Mouse (Mus musculus): ENCODE results near the gene Tdrd3. TPM values are rescaled to one million over a fixed set of nuclear protein-coding genes. Genes with fewer than 3 reads are reported as not detected.
A peak's percentile ranks its signal among the peaks of the same experiment; 100 is the strongest.

Tdrd3 gene
- polyA plus RNA-seq, 1 experiment: 4.9 TPM

DNA sequence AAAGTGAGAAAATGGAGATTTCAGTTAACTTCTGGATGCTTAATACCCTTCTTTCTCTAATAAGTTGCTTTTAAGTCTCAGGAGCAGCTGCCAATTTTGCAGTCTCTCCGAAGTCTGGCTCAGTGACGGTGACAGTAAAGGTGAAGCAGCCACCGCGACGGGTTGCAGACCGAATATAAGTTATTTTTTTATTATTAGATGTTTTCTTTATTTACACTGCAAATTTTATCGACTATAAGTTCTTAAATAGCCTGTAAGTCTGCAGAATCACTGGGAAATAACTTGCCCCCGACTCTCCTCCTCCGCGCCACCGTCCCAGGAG, 992 bp upstream of the Tdrd3 start:
- Histone ChIP-seq H3K27ac (ENCODE audit: insufficient read depth, low read depth, low read length) (0 out of 2 replicates have a peak overlapping the region, but pooled peaks have one; percentile 41), H3K27me3 (replicated peaks; ENCODE audit: control insufficient read depth, insufficient read depth, low read length) (no peaks in the 10 kb centered on the region), H3K4me1 (ENCODE audit: control insufficient read depth, insufficient read depth, low read length) (no peaks in the 10 kb centered on the region; the same call in 1 of the 2 replicates), H3K36me3 (ENCODE audit: control insufficient read depth, insufficient read depth, low read length) (no peaks in the 10 kb centered on the region), H3K4me3 (ENCODE audit: insufficient read depth, low read depth, low read length) (peak overlapping the region; percentile 32)
- no peak for DNase-seq
- TF ChIP-seq POLR2A (IDR thresholded peaks at IDR 0.05; ENCODE audit: low read depth, low read length): no peak
- TF ChIP-seq CTCF (conservative IDR thresholded peaks at IDR 0.05; ENCODE audit: insufficient read depth, insufficient read length, low read depth, low read length): no peak
- under 1% methylated on average over 11 of the region's 11 CpGs for WGBS

DNA sequence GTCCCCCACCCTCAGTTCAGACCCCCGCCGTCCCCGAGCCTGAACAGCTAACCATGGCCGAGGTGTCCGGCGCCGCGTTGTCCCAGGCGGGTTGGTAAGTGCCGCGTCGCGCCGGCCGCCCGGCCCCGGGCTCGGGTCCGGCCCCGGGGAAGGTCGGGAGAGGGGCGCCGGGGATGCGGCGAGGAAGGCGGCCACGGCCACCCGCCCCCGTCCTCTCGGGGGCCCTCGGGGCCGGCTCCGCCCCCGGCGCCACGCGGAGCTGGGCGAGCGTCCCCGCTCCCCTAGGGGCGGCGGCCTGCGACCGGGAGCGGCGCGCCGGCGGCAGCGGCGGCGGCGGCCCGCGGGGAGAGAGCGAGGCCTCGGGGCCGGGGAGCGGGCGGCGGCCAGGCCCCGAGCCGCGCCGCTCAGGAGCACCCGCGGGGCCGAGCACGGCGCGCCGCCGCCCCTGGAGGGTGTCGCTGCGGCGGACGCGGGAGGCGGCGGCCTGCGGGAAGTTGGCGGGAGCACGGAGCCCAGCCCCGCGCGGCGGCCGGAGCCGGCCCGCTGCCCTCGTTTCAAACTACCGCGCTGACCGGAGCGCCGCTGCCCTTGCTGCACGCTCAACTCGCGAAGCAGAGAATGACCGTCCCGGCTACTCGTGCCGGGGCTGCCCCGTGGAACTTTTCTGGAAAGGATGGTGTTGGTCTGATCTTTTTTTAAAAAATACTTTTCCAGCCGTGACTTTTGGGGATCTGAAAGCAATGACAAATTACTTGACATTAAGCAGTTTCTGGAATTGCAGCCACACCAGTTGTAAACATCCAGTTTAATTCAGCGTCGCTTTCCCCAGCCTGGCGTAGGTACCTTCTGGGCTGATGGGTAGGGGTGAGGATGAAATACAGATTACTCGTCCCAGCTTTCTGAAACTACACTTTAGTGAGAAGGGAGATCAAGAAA, 584 bp downstream of the Tdrd3 start:
- peak; percentile 63 for DNase-seq
- Histone ChIP-seq H3K27me3 (replicated peaks; ENCODE audit: control insufficient read depth, insufficient read depth, low read length) (no peaks in the 10 kb centered on the region), H3K36me3 (ENCODE audit: control insufficient read depth, insufficient read depth, low read length) (no peaks in the 10 kb centered on the region), H3K4me1 (ENCODE audit: control insufficient read depth, insufficient read depth, low read length) (peaks cover under 1% of the 10 kb centered on the region; the same call in 1 of the 2 replicates), H3K4me3 (ENCODE audit: insufficient read depth, low read depth, low read length) (peak overlapping the region; percentile 82), H3K27ac (ENCODE audit: insufficient read depth, low read depth, low read length) (peak overlapping the region; percentile 99)
- WGBS: 1% methylated on average over 106 of the region's 109 CpGs
- no peak for TF ChIP-seq POLR2A (IDR thresholded peaks at IDR 0.05; ENCODE audit: low read depth, low read length)
- TF ChIP-seq CTCF (conservative IDR thresholded peaks at IDR 0.05; ENCODE audit: insufficient read depth, insufficient read length, low read depth, low read length): no peak

- Histone ChIP-seq H3K4me1 (ENCODE audit: control insufficient read depth, insufficient read depth, low read length) (peaks cover 5% of the 10 kb centered on the region; the same call in 1 of the 2 replicates), H3K36me3 (ENCODE audit: control insufficient read depth, insufficient read depth, low read length) (no peaks in the 10 kb centered on the region), H3K4me3 (ENCODE audit: insufficient read depth, low read depth, low read length) (peak overlapping the region; percentile 82), H3K27ac (ENCODE audit: insufficient read depth, low read depth, low read length) (peak overlapping the region; percentile 87), H3K27me3 (replicated peaks; ENCODE audit: control insufficient read depth, insufficient read depth, low read length) (no peaks in the 10 kb centered on the region)
- DNase-seq: peak; percentile 39
- WGBS: under 1% methylated on average over 3 of the region's 3 CpGs
- TF ChIP-seq POLR2A (IDR thresholded peaks at IDR 0.05; ENCODE audit: low read depth, low read length) (no peak), CTCF (conservative IDR thresholded peaks at IDR 0.05; ENCODE audit: insufficient read depth, insufficient read length, low read depth, low read length) (no peak)
Observed at GRCm38 (mm10) chr14:87417691-87418070, 1.2 kb downstream of the Tdrd3 start.

DNA sequence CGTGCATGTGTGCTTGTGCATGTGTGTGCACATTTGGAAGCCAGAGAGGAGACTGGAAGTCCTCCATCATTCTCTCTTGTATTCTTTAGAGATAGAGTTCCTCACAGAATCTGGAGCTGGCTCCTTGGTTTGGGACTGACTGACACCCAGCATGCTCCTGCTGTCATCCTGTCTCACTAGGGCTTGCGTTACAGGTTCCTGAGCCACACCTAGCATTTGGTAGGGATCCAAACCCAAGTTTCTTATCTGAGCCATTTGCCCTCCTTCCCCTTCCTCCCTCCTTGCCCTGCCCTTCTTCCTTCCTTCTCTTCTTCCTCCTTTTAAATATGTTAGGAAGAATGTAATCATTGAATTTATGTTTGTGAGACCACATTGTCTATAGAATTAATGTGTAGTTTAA, 3.3 kb downstream of the Tdrd3 start:
- H3K4me3 ChIP-seq (ENCODE audit: insufficient read depth, low read depth, low read length): no peak overlapping the region
- DNase-seq: no peak
- H3K4me1 ChIP-seq (ENCODE audit: control insufficient read depth, insufficient read depth, low read length): peaks cover 5% of the 10 kb centered on the region; the same call in 1 of the 2 replicates
- H3K27me3 ChIP-seq (replicated peaks; ENCODE audit: control insufficient read depth, insufficient read depth, low read length): no peaks in the 10 kb centered on the region
- H3K36me3 ChIP-seq (ENCODE audit: control insufficient read depth, insufficient read depth, low read length): no peaks in the 10 kb centered on the region
- H3K27ac ChIP-seq (ENCODE audit: insufficient read depth, low read depth, low read length): no peak overlapping the region
- TF ChIP-seq CTCF (conservative IDR thresholded peaks at IDR 0.05; ENCODE audit: insufficient read depth, insufficient read length, low read depth, low read length) (no peak), POLR2A (IDR thresholded peaks at IDR 0.05; ENCODE audit: low read depth, low read length) (no peak)
- 72% methylated on average over 2 of the region's 2 CpGs for WGBS

DNA sequence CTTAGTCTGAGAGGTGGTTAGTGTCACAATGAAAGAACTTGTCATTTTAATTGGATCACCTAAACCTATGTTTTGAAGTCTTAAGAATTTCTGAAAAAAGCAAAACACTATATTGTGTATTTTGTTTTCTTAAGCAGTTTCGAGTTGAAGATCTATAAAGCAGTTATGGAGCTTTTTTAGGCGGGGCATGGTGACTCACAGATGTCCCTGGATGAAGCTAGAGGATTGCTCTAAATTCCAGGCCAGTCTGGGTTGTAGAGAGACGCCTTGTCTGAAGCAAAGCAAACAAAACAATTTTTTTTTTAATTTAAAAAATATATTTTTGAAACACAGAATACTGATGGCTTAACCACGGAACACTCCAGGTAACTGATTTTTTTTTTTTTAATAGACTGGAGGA, 4.1 kb downstream of the Tdrd3 start:
- Histone ChIP-seq H3K4me3 (ENCODE audit: insufficient read depth, low read depth, low read length) (no peak overlapping the region), H3K4me1 (ENCODE audit: control insufficient read depth, insufficient read depth, low read length) (peaks cover 5% of the 10 kb centered on the region; the same call in 1 of the 2 replicates), H3K27me3 (replicated peaks; ENCODE audit: control insufficient read depth, insufficient read depth, low read length) (no peaks in the 10 kb centered on the region), H3K36me3 (ENCODE audit: control insufficient read depth, insufficient read depth, low read length) (no peaks in the 10 kb centered on the region), H3K27ac (ENCODE audit: insufficient read depth, low read depth, low read length) (no peak overlapping the region)
- no peak for DNase-seq
- TF ChIP-seq POLR2A (IDR thresholded peaks at IDR 0.05; ENCODE audit: low read depth, low read length) (no peak), CTCF (conservative IDR thresholded peaks at IDR 0.05; ENCODE audit: insufficient read depth, insufficient read length, low read depth, low read length) (no peak)
- 83% methylated on average over 4 of the region's 4 CpGs for WGBS

DNA sequence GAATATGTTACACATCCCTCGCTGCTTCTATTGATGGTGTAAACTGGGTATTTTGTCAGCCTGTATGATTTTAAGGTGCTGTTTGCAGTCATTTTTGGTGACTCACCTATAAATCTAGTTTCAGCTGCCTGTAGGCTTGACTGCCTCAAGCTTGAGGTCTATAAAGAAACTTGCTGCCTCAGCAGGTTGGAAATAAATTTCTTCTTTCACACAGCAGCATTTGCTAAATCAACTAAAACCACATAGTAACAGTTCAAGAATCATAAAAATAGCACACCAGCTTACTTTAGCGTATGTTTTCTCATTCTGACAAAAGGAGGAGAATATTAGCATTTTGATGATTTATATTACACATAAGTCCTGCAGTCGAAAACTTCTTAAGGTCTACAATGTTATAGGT, 6.0 kb downstream of the Tdrd3 start:
- Histone ChIP-seq H3K27me3 (replicated peaks; ENCODE audit: control insufficient read depth, insufficient read depth, low read length) (no peaks in the 10 kb centered on the region), H3K4me1 (ENCODE audit: control insufficient read depth, insufficient read depth, low read length) (peaks cover 5% of the 10 kb centered on the region; the same call in 1 of the 2 replicates), H3K4me3 (ENCODE audit: insufficient read depth, low read depth, low read length) (no peak overlapping the region), H3K27ac (ENCODE audit: insufficient read depth, low read depth, low read length) (no peak overlapping the region), H3K36me3 (ENCODE audit: control insufficient read depth, insufficient read depth, low read length) (no peaks in the 10 kb centered on the region)
- TF ChIP-seq POLR2A (IDR thresholded peaks at IDR 0.05; ENCODE audit: low read depth, low read length) (no peak), CTCF (conservative IDR thresholded peaks at IDR 0.05; ENCODE audit: insufficient read depth, insufficient read length, low read depth, low read length) (no peak)
- WGBS: 52% methylated on average over 3 of the region's 3 CpGs
- DNase-seq: peak; percentile 31

GRCm38 (mm10) chr14:87426297-87426922, 10.0 kb downstream of the Tdrd3 start:
- no peak overlapping the region for H3K27ac ChIP-seq (ENCODE audit: insufficient read depth, low read depth, low read length)
- peaks cover 12% of the 10 kb centered on the region; the same call in 1 of the 2 replicates for H3K4me1 ChIP-seq (ENCODE audit: control insufficient read depth, insufficient read depth, low read length)
- DNase-seq: no peak
- WGBS: 66% methylated on average over 7 of the region's 7 CpGs
- H3K27me3 ChIP-seq (replicated peaks; ENCODE audit: control insufficient read depth, insufficient read depth, low read length): no peaks in the 10 kb centered on the region
- TF ChIP-seq POLR2A (IDR thresholded peaks at IDR 0.05; ENCODE audit: low read depth, low read length) (no peak), CTCF (conservative IDR thresholded peaks at IDR 0.05; ENCODE audit: insufficient read depth, insufficient read length, low read depth, low read length) (no peak)
- no peak overlapping the region for H3K4me3 ChIP-seq (ENCODE audit: insufficient read depth, low read depth, low read length)
- no peaks in the 10 kb centered on the region for H3K36me3 ChIP-seq (ENCODE audit: control insufficient read depth, insufficient read depth, low read length)

All from kidney, adult 2 months (tissue).